ENCODE assay signal across 8 mouse cellular contexts in genomic region chr8:117474944-117475343, GRCm38 (mm10). TPM values are rescaled to one million over a fixed set of nuclear protein-coding genes. Genes with fewer than 3 reads are reported as not detected.
DNase-seq lines count a peak whose midpoint lies in the region; ATAC-seq and TF ChIP-seq lines count a peak whose summit lies in the region.

No protein-coding gene starts in this region.

- H3K4me2 ChIP-seq in embryonic facial prominence, embryonic 14.5 days (ENCODE audit: low read depth, low read length) = no peak overlapping the region
- H3K4me2 ChIP-seq in kidney, postnatal 0 days (ENCODE audit: low read length) = no peak overlapping the region
- 0 out of 2 replicates have a peak overlapping the region, but pooled peaks have one; percentile 12 for H3K4me2 ChIP-seq in liver, embryonic 11.5 days
- no peak overlapping the region for H3K4me2 ChIP-seq in stomach, embryonic 16.5 days (ENCODE audit: low read depth, low read length)

- 0 out of 2 replicates have a peak, but pooled peaks cover 4% of the 10 kb centered on the region for H3K4me1 ChIP-seq in embryonic facial prominence, embryonic 14.5 days (ENCODE audit: control insufficient read depth, insufficient read depth, low read length)
- peaks cover 14% of the 10 kb centered on the region for H3K4me1 ChIP-seq in heart, embryonic 10.5 days
- H3K4me1 ChIP-seq in kidney, postnatal 0 days (replicated peaks; ENCODE audit: insufficient read depth, low read length) = peaks cover 2% of the 10 kb centered on the region; the same call in 1 of the 2 replicates
- peaks cover 10% of the 10 kb centered on the region for H3K4me1 ChIP-seq in liver, embryonic 11.5 days (replicated peaks; ENCODE audit: control insufficient read depth, insufficient read depth, low read length)
- H3K4me1 ChIP-seq in stomach, embryonic 16.5 days (ENCODE audit: control insufficient read depth, insufficient read depth, low read length) = peaks cover 8% of the 10 kb centered on the region

- no peaks in the 10 kb centered on the region for H3K79me3 ChIP-seq in C2C12 (ENCODE audit: low read depth)

- no peaks in the 10 kb centered on the region for H3K36me3 ChIP-seq in C2C12 (ENCODE audit: control insufficient read depth, insufficient read depth)
- H3K36me3 ChIP-seq in embryonic facial prominence, embryonic 14.5 days (ENCODE audit: control insufficient read depth, insufficient read depth, low read length) = no peaks in the 10 kb centered on the region
- H3K36me3 ChIP-seq in heart, embryonic 10.5 days = no peaks in the 10 kb centered on the region
- no peaks in the 10 kb centered on the region for H3K36me3 ChIP-seq in kidney, postnatal 0 days (ENCODE audit: insufficient read depth, low read length)
- no peaks in the 10 kb centered on the region for H3K36me3 ChIP-seq in liver, embryonic 11.5 days (ENCODE audit: control insufficient read depth, insufficient read depth, low read length)
- no peaks in the 10 kb centered on the region for H3K36me3 ChIP-seq in stomach, embryonic 16.5 days (ENCODE audit: control insufficient read depth, insufficient read depth, low read length)

- peak; percentile 73 for ATAC-seq in embryonic facial prominence, embryonic 14.5 days (ENCODE audit: low read depth)
- ATAC-seq in kidney, postnatal 0 days (replicated peaks; ENCODE audit: low FRiP score, low read depth) = 0 out of 2 replicates have a peak, but pooled peaks have one; percentile 17
- peak; percentile 72 for ATAC-seq in liver, embryonic 11.5 days (replicated peaks; ENCODE audit: low FRiP score)
- peak; percentile 66 for ATAC-seq in stomach, embryonic 16.5 days (ENCODE audit: insufficient read depth, low FRiP score)

- DNase-seq in adrenal gland, postnatal 4 days (ENCODE audit: low spot score in 2 of 2) = peak; percentile 90 to 92
- peak; percentile 93 for DNase-seq in embryonic facial prominence, embryonic 14.5 days (ENCODE audit: low spot score)
- DNase-seq in heart, embryonic 10.5 days (ENCODE audit: low spot score) = peak; percentile 95
- peak; percentile 94 for DNase-seq in kidney, postnatal 0 days (ENCODE audit: low spot score)
- DNase-seq in liver, embryonic 11.5 days (ENCODE audit: low spot score) = peak; percentile 95
- peak; percentile 92 for DNase-seq in naive thymus-derived CD4-positive, alpha-beta T cell, adult 2 months (ENCODE audit: low read depth)

- H3K9ac ChIP-seq in embryonic facial prominence, embryonic 14.5 days (ENCODE audit: low read depth, low read length) = no peak overlapping the region
- no peak overlapping the region for H3K9ac ChIP-seq in kidney, postnatal 0 days (ENCODE audit: low read depth, low read length)
- H3K9ac ChIP-seq in liver, embryonic 11.5 days (ENCODE audit: low read depth, low read length) = no peak overlapping the region
- H3K9ac ChIP-seq in stomach, embryonic 16.5 days (ENCODE audit: low read length) = no peak overlapping the region

- TF ChIP-seq CTCF in C2C12 (IDR thresholded peaks at IDR 0.05; ENCODE audit: control insufficient read depth, insufficient read depth, insufficient read length) = peak; percentile 94
- peak; percentile 95 for TF ChIP-seq CTCF in kidney, postnatal 0 days (IDR thresholded peaks at IDR 0.05; ENCODE audit: low read depth)

- 0 out of 2 replicates have a peak, but pooled peaks cover 6% of the 10 kb centered on the region for H3K9me3 ChIP-seq in embryonic facial prominence, embryonic 14.5 days (ENCODE audit: control insufficient read depth, low read length)
- peaks cover 2% of the 10 kb centered on the region; the same call in 1 of the 2 replicates for H3K9me3 ChIP-seq in heart, embryonic 10.5 days
- H3K9me3 ChIP-seq in kidney, postnatal 0 days (replicated peaks; ENCODE audit: low read length) = no peaks in the 10 kb centered on the region
- no peaks in the 10 kb centered on the region for H3K9me3 ChIP-seq in liver, embryonic 11.5 days (ENCODE audit: control insufficient read depth, low read length)
- H3K9me3 ChIP-seq in stomach, embryonic 16.5 days (replicated peaks; ENCODE audit: control insufficient read depth, low read length) = peaks cover 3% of the 10 kb centered on the region

- H3K4me3 ChIP-seq in C2C12 (ENCODE audit: insufficient read depth, poor library complexity, severe bottlenecking) = no peak overlapping the region
- H3K4me3 ChIP-seq in embryonic facial prominence, embryonic 14.5 days (ENCODE audit: low read depth, low read length) = no peak overlapping the region
- H3K4me3 ChIP-seq in heart, embryonic 10.5 days = no peak overlapping the region
- H3K4me3 ChIP-seq in kidney, postnatal 0 days (replicated peaks; ENCODE audit: low read depth, low read length) = no peak overlapping the region
- no peak overlapping the region for H3K4me3 ChIP-seq in liver, embryonic 11.5 days (ENCODE audit: low read depth, low read length)
- H3K4me3 ChIP-seq in stomach, embryonic 16.5 days (replicated peaks; ENCODE audit: low read length) = no peak overlapping the region

- no peak overlapping the region for H3K27ac ChIP-seq in embryonic facial prominence, embryonic 14.5 days (replicated peaks; ENCODE audit: low read depth, low read length)
- no peak overlapping the region for H3K27ac ChIP-seq in heart, embryonic 10.5 days
- no peak overlapping the region for H3K27ac ChIP-seq in kidney, postnatal 0 days
- H3K27ac ChIP-seq in liver, embryonic 11.5 days (ENCODE audit: low read depth, low read length) = no peak overlapping the region
- no peak overlapping the region for H3K27ac ChIP-seq in stomach, embryonic 16.5 days (ENCODE audit: low read length)

- WGBS in embryonic facial prominence, embryonic 14.5 days = 0% methylated on average over 3 of the region's 5 CpGs
- WGBS in heart, embryonic 10.5 days = 1% methylated on average over 5 of the region's 5 CpGs
- WGBS in kidney, postnatal 0 days = 0% methylated on average over 5 of the region's 5 CpGs
- 2% methylated on average over 5 of the region's 5 CpGs for WGBS in liver, embryonic 11.5 days
- whole genome bisulfite sequencing in stomach, embryonic 16.5 days = 0% methylated on average over 5 of the region's 5 CpGs

- no peaks in the 10 kb centered on the region for H3K27me3 ChIP-seq in C2C12 (ENCODE audit: control insufficient read depth, insufficient read depth, insufficient read length)
- H3K27me3 ChIP-seq in embryonic facial prominence, embryonic 14.5 days (replicated peaks; ENCODE audit: control insufficient read depth, insufficient read depth, low read length) = no peaks in the 10 kb centered on the region
- no peaks in the 10 kb centered on the region for H3K27me3 ChIP-seq in heart, embryonic 10.5 days (ENCODE audit: insufficient read depth, poor library complexity, severe bottlenecking)
- no peaks in the 10 kb centered on the region for H3K27me3 ChIP-seq in kidney, postnatal 0 days (ENCODE audit: insufficient read depth, low read length)
- H3K27me3 ChIP-seq in liver, embryonic 11.5 days (replicated peaks; ENCODE audit: control insufficient read depth, insufficient read depth, low read length) = no peaks in the 10 kb centered on the region
- no peaks in the 10 kb centered on the region for H3K27me3 ChIP-seq in stomach, embryonic 16.5 days (ENCODE audit: control insufficient read depth, insufficient read depth, low read length)

- H3K79me2 ChIP-seq in C2C12 (ENCODE audit: control insufficient read depth, insufficient read depth) = no peaks in the 10 kb centered on the region

- H3ac ChIP-seq in C2C12 (ENCODE audit: control insufficient read depth, insufficient read length, low read depth) = no peak overlapping the region

TF ChIP-seq in C2C12, 6 proteins besides CTCF, POLR2A, EP300 and RAD21:
- TF ChIP-seq CEBPB (IDR thresholded peaks at IDR 0.05; ENCODE audit: low read depth) = no peak
- no peak for TF ChIP-seq MYOG (IDR thresholded peaks at IDR 0.05; ENCODE audit: control insufficient read depth, extremely low read depth, insufficient read length)
- no peak for TF ChIP-seq MAX (IDR thresholded peaks at IDR 0.05)
- TF ChIP-seq MYOD1 (IDR thresholded peaks at IDR 0.05; ENCODE audit: control insufficient read depth, insufficient read length, low read depth) = no peak
- TF ChIP-seq USF1 (IDR thresholded peaks at IDR 0.05; ENCODE audit: low read depth) = no peak
- no peak for TF ChIP-seq FOSL1 (IDR thresholded peaks at IDR 0.05; ENCODE audit: insufficient read depth, low read length, poor library complexity, severe bottlenecking)

RNA-seq across cellular contexts. Expression of gene Plcg2, which starts 23.1 kb away (rescaled TPM):
- 0.05 TPM for polyA plus RNA-seq in C2C12 (2012; fragmentation: generic; extraction: Trizol)
- 1 to 10 TPM; 5.5 to 6.2 TPM for total RNA-seq in adrenal gland, postnatal 4 days (2021)
- 3.8 and 4.1 TPM in 2 replicates for polyA plus RNA-seq in embryonic facial prominence, embryonic 14.5 days (2014; fragmentation: Nextera tagmentation; extraction: Ambion mirVana)
- 6.8 and 8.3 TPM in 2 replicates for polyA plus RNA-seq in heart, embryonic 10.5 days (2016; fragmentation: Nextera tagmentation; extraction: Ambion mirVana)
- 7.3 and 8.0 TPM in 2 replicates for polyA plus RNA-seq in kidney, postnatal 0 days (2015; fragmentation: Nextera tagmentation; extraction: Ambion mirVana)
- polyA plus RNA-seq in liver, embryonic 11.5 days (2014; fragmentation: Nextera tagmentation; extraction: Ambion mirVana) = 14.8 and 17.4 TPM in 2 replicates
- polyA plus RNA-seq in stomach, embryonic 16.5 days (2015; fragmentation: Nextera tagmentation; extraction: Ambion mirVana) = 4.6 and 5.2 TPM in 2 replicates

Comparison
In these comparisons a context has a peak if more than half of its experiments do, and no peak if none do; other contexts are left out.
1. ATAC-seq: peak in every context shown above with its lines; median percentile 73 in embryonic facial prominence, embryonic 14.5 days; 72 in liver, embryonic 11.5 days; 66 in stomach, embryonic 16.5 days; 17 in kidney, postnatal 0 days.